Mouse (Mus musculus) heart, postnatal 0 days (tissue): ENCODE results near the gene Tle3.

Experiments used
- CTCF ChIP-seq: IDR thresholded peaks from 2 replicates; pipeline ENCODE4 v1.5.1; 2016; ENCODE audit warnings: antibody characterized with exemption, control low read depth, low read depth
- EP300 ChIP-seq: IDR thresholded peaks from 2 replicates; pipeline ENCODE4 v1.6.1; 2016; ENCODE audit warnings: antibody characterized with exemption, low read depth

DNA sequence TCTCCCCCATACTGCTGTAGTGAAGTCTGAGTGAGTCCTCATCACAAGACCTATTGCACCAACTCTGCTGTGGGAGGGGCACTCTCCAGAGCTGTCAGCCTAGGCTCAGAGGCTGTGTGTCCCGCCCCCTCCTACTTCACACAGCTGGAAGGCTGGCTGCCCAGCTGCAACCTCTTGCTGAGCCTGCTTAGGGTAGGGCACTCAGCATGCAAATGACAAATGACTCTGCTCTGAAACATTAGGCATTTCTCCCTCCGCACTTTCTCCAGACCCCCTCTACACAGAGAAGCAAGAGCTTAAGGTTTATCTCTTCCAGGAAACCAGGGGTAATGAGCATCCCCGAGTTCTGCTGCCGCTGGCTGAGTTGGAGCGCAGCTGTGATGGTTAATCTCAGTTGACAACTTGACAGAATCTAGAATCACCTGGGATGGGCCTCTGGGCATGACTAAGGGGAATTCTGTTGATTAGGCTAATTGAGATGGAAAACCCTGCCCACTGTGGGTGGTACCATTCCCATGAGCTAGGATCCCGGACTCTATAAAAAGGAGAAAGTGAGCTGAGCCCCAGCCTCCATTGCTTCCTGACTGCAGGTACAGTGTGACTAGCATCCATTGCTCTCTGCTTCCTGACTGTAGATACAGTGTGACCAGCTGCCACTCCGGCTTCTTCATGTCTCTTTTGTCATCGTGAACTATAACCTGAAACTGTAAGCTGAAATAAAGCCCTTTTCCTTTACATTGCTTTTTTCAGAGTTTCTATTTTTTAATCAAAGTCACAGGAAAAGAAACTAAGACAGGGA lies 63.2 kb downstream of the Tle3 start:
- no peak for TF ChIP-seq CTCF
- TF ChIP-seq EP300: no peak
